Mouse (Mus musculus) ZHBTc4 (cell line): ENCODE measurements around the gene Neurl2.

Source experiments
- DNase-seq: peaks from one replicate; pipeline ENCODE4 v3.0.0-alpha.2; 2011; ENCODE audit warnings: low read depth, low spot score

The Neurl2 gene

DNA sequence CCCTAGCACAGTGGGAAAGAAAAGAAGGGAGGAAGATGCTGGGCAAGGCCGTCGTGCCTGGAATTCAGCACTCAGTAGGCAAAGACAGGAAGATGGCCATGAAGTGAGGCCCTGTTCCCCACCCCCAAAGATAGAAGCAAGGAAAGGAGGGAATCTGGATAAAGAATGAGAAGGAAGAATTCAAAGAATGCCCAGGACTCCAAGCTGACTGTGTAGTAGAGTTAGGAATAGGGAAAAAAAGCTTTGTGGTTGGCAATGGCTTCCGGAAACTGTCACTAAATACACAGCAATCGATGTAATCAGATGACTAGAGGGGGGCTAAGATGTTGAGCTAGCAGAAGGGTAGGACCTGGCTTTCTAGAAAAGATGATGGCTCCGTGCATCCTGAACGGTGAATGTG lies 16.1 kb downstream of the Neurl2 start:
- peak; percentile 64 for DNase-seq

- no peak for DNase-seq
Measured at GRCm38 (mm10) chr2:164815821-164816220, 17.4 kb downstream of the Neurl2 start.

- no peak for DNase-seq
Measured at GRCm38 (mm10) chr2:164815348-164815747, 17.9 kb downstream of the Neurl2 start.

DNA sequence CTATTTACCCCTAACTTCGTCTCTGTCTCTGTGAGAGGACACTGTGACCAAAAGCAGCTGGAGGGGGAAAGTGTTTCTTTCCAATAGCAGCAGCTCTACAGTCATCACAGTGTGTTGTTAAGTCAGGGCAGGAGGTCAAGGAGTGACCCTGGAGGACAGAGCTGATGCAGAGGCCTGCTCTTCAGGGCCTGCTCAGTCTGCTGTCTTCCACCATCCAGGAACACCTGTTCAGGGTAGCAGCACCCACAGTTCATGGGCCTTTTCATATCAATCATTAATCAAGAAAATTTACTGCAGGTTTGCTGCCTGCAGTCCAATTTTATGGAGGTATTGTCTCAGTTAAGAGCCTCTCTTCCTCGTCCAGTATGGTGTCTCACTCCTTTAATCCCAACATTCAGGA lies 19.7 kb downstream of the Neurl2 start:
- DNase-seq = no peak

DNA sequence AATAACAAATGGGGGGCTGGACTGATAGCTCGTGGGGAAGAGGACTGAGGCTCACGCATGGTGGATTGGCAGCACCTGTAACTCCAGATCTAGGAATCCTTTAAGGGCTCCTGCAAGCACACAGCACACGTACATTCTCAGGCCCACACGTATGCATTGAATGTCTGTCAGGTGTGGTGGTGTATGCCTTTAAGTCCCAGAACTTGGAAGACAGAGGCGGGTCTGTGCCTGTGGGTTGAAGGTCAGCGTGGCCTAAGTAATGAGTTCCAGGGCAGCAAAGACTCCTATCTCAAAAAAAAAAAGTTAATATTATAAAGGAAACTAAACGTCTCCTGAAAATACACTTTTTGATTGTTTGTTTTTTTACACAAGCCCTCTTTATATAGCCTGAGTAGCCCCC lies 26.6 kb downstream of the Neurl2 start:
- no peak for DNase-seq

DNA sequence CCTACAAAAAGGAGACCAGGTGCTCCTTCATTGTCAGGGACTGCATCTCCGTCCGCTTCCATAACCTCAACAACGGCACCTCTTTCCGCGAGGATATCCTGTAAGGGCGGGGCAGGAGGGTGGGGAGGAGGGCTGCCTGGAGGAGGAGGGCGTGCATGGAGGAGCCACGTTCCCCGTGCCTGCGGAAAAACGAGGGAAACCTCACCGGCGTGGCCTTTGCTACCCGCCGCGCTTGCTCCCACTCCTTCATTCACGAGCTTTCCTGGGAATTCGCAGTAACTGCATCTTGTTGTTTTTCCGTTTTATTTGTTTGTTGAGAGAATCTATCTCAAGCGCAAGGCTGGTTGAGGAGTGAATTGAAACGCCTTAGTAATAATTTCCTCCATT lies 27.9 kb downstream of the Neurl2 start:
- no peak for DNase-seq

- peak; percentile 100 for DNase-seq
Measured at GRCm38 (mm10) chr2:164804533-164805331, 28.5 kb downstream of the Neurl2 start, which contains the start of the genes Acot8 and Zswim3. Gene Acot8, minus strand, starts transcription at chr2:164804882. Gene Zswim3, plus strand, starts transcription at chr2:164805098.

GRCm38 (mm10) chr2:164803921-164804313 lies 29.3 kb downstream of the Neurl2 start:
- no peak for DNase-seq

DNA sequence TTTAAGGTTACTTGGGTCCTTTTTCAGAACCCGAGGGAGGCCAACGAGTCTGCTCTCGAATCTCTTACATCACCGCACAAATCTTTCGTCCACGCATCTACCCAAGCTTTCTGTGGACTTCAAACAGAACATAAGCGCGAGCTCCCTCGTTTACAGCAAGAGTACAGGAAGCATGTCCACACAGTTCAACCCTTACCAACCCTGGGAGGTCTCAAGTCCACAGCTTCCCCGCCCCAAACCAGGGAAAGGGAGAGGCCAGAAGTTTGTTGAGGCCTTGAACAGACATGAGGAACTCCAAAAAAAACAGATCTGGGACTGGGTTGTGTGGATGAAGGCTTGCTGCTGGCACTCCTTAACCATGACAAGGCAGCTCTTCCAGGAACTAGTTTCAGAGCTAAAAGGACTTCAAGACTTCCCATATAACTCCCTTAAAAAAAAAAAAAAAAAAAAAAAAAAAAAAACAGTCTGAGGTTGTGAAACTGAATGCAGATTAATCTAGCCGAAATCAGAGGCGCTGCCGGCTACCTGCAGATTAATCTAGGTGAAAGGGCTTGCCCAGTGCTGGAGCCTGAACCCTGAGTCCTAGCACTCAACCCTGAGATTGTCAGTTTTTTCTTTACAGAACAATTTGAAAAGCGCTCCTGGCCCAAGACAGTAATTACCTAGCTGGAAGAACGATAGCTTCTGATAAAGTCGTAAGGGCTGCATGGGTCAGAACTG lies 29.9 kb downstream of the Neurl2 start:
- DNase-seq = no peak

DNA sequence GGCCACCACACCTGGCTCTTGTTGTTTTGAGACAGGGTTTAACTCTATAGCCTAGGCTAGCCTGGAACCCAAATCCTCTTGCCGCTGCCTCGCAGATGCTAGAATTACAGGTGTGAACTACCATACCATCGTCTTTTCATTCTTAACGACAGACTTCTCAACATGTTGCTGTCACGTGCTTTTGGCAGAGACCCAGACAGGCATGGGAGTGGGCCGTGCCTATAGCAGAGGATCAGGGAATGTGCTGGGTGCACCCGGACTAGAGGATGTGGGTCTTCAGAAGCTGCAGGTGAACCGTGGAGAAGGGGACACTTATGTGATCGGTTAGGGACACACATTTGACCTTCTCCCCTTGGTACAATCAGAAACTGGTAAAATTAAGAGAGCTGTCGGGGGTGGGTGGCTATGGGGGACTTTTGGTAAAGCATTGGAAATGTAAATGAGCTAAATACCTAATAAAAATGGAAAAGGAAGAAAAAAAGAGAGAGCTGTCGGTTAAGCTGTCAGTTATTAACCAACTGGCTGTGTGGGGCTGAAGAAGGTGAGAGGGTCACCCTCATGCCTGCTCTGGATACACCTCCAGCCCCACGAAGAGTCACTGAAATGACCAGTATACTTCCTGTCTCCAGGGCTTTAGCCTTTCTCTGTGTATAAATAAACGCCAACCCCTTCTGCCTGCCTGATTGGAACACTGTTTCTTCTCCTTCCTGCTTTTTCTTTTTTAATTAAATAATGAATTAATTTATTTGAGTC lies 32.8 kb downstream of the Neurl2 start:
- DNase-seq = no peak

DNA sequence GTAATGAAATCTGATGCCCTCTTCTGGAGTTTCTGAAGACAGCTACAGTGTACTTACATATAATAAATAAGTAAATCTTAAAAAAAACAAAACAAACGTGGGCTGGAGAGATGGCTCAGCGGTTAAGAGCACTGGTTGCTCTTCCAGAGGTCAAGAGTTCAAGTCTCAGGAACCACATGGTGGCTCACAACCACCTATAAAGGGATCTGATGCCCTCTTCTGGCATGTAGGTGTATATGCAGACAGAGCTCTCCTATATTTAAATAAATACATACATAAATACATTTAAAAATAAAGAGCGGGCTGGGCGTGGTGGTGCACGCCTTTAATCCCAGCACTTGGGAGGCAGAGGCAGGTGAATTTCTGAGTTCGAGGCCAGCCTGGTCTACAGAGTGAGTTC lies 34.7 kb downstream of the Neurl2 start:
- peak; percentile 76 for DNase-seq

DNA sequence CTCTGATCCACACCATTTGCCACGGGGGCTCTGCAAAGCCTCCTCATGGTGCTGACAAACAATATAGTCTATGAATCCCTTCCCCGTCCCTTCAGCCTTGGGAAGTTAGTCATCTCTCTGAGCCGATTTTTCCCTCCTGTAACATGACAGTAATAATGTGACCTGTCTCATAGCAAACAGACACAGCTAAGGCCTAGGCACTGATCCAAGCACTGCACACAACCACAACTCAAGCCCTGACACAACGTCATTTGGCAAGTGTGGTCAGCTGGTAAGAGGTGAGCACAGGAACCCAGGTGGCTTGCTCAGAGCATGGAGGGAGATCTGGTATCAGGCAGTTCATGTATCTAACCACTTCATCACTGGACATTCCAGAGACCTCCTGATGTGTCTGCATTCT lies 37.4 kb downstream of the Neurl2 start:
- no peak for DNase-seq

DNA sequence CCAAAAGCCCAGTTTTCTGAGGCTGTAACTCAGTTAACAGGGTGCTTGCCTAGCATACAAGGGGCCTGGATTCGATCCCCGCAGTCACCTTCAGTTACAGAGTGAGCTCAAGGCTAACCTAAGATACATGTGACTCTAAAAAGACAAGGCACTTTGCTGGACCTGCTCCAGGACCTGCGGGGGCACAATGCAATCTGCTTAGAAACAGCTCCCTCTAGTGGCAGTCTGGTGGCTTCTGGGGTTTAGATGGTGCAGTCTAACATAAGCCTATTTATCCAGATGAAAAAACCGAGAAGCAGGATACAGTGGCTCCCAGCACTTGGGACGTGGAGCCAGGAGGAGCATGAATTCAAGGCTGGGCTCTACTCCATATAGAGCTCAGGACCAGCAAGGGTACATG lies 39.0 kb downstream of the Neurl2 start:
- DNase-seq = peak; percentile 91

GRCm38 (mm10) chr2:164793772-164794171 lies 39.5 kb downstream of the Neurl2 start:
- peak; percentile 62 for DNase-seq

GRCm38 (mm10) chr2:164793236-164793635 lies 40.0 kb downstream of the Neurl2 start:
- DNase-seq = peak; percentile 90

GRCm38 (mm10) chr2:164792400-164793190 lies 40.7 kb downstream of the Neurl2 start:
- DNase-seq = no peak

GRCm38 (mm10) chr2:164791841-164792261 lies 41.4 kb downstream of the Neurl2 start:
- no peak for DNase-seq

GRCm38 (mm10) chr2:164790451-164790850 lies 42.8 kb downstream of the Neurl2 start:
- no peak for DNase-seq

DNA sequence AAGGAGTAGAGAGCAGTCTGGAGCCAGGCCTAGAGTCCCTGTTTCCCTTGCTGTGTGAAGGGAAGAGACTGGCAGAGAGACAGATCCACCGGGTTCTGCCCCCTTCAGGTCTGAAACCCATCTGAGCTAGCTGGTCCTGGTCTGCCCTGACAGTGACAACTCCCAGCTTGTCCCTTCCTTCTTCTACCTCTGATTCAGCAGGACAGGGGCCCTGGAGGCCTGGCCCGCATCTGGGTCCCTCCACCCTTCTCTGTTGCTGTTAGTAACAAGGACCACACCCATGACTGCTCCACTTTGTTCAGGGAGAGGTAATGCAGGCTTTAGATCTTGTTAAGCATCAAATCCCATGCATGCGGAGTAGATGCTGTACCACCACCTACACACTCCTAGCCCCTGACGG lies 44.8 kb downstream of the Neurl2 start:
- peak; percentile 54 for DNase-seq

DNA sequence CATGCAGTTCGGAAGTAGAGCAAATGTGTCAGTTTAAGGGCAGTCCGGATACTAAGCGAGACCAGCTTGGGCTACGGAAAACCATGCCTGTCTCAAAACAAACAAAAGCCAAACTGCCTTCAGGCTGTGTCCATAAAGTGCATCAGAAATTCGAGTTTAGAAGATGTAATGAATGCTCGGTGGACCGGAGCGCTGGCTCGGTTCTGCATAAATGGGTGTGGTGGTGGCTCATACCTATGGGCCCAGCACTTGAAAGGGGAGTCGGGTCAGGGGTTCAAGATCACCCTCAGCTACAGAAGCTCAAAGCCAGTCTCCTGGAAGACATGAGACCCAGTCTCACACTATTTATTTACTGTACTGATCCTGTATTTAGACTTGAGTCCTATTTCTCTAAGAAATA lies 45.5 kb downstream of the Neurl2 start:
- DNase-seq = no peak

- no peak for DNase-seq
Measured at GRCm38 (mm10) chr2:164787032-164787431, 46.2 kb downstream of the Neurl2 start.
